Mouse (Mus musculus) brain, adult 2 months (tissue): ENCODE data around the gene Dnajc13.

Experiments
- DNase-seq: peaks from one replicate; pipeline ENCODE4 v3.0.0; 2011; ENCODE audit warnings: low read depth, low spot score

Dnajc13 gene

GRCm38 (mm10) chr9:104256085-104256484 lies 6.6 kb downstream of the Dnajc13 start:
- no peak for DNase-seq

- DNase-seq, result peak; percentile 62
Observed at GRCm38 (mm10) chr9:104254408-104255180, 8.1 kb downstream of the Dnajc13 start.

- DNase-seq, result no peak
Observed at GRCm38 (mm10) chr9:104252637-104253036, 10.1 kb downstream of the Dnajc13 start.

- no peak for DNase-seq
Observed at GRCm38 (mm10) chr9:104251687-104252086, 11.0 kb downstream of the Dnajc13 start.

- DNase-seq, result no peak
Observed at GRCm38 (mm10) chr9:104251111-104251510, 11.6 kb downstream of the Dnajc13 start.

GRCm38 (mm10) chr9:104247307-104247987 lies 15.3 kb downstream of the Dnajc13 start:
- no peak for DNase-seq

- no peak for DNase-seq
Observed at GRCm38 (mm10) chr9:104243799-104244466, 18.8 kb downstream of the Dnajc13 start.

- DNase-seq, result no peak
Observed at GRCm38 (mm10) chr9:104240146-104240545, 22.6 kb downstream of the Dnajc13 start.

- no peak for DNase-seq
Observed at GRCm38 (mm10) chr9:104239076-104239475, 23.7 kb downstream of the Dnajc13 start.

GRCm38 (mm10) chr9:104236256-104236930 lies 26.3 kb downstream of the Dnajc13 start:
- DNase-seq, result no peak

- peak; percentile 82 for DNase-seq
Observed at GRCm38 (mm10) chr9:104235751-104236150, 27.0 kb downstream of the Dnajc13 start.

- DNase-seq, result no peak
Observed at GRCm38 (mm10) chr9:104233815-104234214, 28.9 kb downstream of the Dnajc13 start.

- no peak for DNase-seq
Observed at GRCm38 (mm10) chr9:104233060-104233459, 29.7 kb downstream of the Dnajc13 start.

- DNase-seq, result no peak
Observed at GRCm38 (mm10) chr9:104232004-104232403, 30.7 kb downstream of the Dnajc13 start.

- DNase-seq, result no peak
Observed at GRCm38 (mm10) chr9:104211402-104211801, 51.3 kb downstream of the Dnajc13 start.

GRCm38 (mm10) chr9:104203851-104204250 lies 58.9 kb downstream of the Dnajc13 start:
- DNase-seq, result peak; percentile 67

- DNase-seq, result no peak
Observed at GRCm38 (mm10) chr9:104194528-104194927, 68.2 kb downstream of the Dnajc13 start.

- no peak for DNase-seq
Observed at GRCm38 (mm10) chr9:104193900-104194299, 68.8 kb downstream of the Dnajc13 start.

- peak; percentile 27 for DNase-seq
Observed at GRCm38 (mm10) chr9:104193327-104193726, 69.4 kb downstream of the Dnajc13 start.

- DNase-seq, result no peak
Observed at GRCm38 (mm10) chr9:104192513-104192912, 70.2 kb downstream of the Dnajc13 start.

GRCm38 (mm10) chr9:104189657-104190056 lies 73.1 kb downstream of the Dnajc13 start:
- DNase-seq, result no peak

- DNase-seq, result peak; percentile 32
Observed at GRCm38 (mm10) chr9:104188704-104189103, 74.0 kb downstream of the Dnajc13 start.
